Mouse (Mus musculus): Measurements from ENCODE around the gene Stab2.

The Stab2 gene

DNA sequence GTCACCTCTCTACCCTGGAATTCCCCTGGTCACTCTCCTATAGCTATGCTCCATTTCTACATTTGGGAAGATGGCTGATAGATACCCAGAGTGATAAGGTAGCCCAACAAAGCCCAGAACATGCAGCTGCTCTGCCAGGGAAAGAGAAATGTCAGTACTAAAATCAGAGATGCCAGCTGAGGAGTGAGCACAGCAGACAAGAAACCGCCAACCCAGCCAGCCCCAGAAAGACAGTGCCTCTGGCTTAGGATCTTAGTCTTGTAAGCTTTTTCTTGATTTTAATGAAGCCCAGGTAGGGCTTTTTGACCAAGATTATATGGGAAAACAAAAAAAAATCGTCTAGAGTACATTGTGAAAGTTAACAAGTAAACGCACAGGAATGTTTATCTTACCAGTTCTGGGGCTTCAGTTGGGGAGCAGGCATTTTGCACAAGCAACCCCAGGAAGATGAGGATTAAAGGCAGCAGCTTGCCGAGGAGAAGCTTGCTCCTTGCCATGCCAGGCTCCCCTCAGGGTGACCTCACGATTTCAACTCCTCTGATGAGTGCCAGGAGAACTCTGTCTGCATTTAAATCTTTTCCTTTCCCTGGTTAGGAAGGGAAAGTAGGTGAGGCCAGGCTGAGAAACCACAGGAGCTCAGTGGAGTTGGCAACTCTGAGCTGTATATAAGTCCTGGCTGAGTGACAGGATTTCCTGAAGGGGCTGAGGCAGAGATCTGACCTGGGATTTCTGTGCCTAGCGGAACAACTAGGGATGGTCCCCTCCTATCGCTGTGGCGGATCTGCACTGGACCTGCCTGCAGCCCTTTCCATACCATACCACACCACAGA is at the start of gene Stab2:
Gene Stab2 (minus strand): TSS at position 641 of the 830 bp plus-strand sequence.
- no peak for DNase-seq (ENCODE audit: low read depth, low spot score)

DNA sequence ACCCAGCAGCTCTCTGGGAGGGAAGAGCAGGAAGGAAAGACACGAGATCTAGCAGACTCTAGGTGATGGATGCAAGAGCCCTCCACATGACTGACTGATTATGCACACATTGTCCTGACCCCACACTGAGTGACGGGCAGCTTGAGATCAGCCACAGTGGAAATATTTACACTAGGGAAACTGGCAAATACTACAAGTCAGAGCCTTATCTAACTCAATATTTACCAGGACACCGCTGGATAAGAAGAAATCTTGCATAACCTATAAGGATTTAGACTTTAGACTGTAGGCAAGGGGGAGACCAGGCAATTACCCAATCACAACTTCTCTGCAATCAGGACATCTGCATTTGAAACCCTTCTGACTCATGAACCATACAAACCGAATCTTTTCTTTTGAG is 43.9 kb upstream of the Stab2 start:
- DNase-seq (ENCODE audit: low read depth, low spot score): no peak

DNA sequence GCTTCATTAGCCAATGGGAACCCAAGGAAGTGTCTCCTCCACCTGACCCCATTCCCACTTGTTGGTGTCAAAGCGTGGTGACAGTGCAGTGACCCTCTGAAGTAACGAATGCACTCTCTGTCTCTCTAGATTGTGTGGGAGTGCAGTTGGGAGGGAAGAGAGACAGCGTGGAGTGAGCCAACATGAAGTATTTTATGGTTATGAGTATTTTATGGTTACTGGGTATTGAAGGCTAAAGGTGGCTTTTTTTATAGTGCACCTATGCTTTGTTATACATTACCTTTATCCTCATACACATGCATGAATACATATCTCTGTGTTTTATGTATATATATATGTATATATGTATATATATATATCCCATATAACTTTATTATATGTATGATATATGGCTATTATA is 41.4 kb upstream of the Stab2 start:
- no peak for DNase-seq (ENCODE audit: low read depth, low spot score)

DNA sequence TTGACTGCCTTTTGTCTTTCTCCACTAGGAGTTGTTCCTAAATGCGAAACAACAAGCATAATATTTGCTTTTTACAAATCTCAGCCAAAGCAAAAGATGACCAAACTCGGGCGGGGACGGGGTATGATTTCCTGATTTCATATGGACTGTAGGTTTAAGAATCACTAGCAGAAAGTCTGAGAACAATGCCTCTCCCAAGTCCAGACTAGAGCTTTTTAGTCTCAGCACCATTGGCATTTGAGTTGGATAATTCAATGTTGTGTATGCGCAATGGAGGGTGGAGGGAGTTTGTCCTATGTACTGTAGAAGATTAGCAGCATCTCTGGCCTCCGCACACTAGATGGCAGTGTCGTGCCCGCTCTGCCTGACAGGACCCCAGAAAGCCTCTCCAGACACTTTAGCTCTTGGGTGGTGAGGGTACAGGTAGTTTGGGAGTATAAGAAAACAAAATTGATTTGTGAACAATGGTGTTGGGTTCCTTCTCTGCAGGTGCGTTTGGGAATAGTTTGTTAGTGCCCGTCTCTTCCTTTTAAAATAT is 39.2 kb upstream of the Stab2 start:
- DNase-seq (ENCODE audit: low read depth, low spot score): peak; percentile 3

DNA sequence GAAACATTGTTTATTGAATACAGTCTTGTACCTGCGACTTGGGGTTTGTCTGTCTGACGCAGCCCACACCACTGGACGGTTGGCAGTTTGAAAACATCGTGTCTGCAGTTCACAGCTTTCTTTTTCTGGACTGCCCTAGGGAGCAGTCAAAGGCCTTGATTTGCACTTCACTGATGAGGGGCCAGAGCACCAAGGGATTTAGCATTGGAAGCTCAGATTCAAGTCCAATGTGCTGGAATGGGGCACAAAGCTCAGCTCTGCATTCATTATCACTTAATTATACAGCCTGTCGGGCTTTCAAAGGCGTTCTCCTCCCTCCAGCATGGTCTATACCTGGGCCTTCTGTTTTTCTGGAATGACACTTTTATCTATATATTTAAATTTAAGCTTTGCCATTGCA is 38.6 kb upstream of the Stab2 start:
- DNase-seq (ENCODE audit: low read depth, low spot score): no peak

DNA sequence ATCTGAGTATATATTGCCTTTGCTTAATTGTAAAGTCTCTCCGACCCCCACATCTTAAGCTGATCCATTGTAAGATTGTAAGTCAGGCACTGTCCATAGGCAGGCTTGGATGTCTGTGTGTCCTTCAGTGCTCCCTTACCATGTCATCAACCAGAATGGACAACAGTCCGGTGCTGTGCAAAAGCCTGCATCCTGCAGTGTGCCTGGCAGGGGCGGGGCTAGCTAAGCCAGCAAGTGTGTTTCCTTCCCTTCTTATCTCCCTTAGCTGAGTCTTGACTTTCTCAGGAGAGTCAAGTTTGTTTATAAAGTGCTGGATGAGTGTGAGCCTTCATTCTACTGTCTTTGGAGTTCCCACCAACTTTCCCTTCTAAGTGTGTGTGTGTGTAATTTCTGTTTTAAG is 37.4 kb upstream of the Stab2 start:
- no peak for DNase-seq (ENCODE audit: low read depth, low spot score)

DNA sequence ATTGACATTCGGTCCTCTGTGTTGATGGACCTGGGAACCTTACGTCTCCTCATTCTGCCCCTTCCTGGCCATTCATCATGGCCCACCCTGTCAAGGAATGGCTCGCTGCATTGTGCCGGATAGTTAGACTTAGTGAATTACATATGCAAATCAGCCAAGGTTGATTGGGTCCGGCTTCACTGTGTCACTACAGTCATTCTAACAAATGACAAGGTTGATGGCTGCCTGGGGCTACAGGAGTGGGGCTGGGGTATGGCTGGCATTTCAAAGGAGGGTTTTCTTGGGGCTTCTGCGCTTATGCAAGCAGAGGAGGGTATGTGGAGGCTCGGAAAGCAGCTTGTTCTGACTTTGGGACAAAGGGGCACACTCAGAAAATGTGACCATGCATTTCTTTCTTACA is 33.4 kb upstream of the Stab2 start:
- no peak for DNase-seq (ENCODE audit: low read depth, low spot score)

DNA sequence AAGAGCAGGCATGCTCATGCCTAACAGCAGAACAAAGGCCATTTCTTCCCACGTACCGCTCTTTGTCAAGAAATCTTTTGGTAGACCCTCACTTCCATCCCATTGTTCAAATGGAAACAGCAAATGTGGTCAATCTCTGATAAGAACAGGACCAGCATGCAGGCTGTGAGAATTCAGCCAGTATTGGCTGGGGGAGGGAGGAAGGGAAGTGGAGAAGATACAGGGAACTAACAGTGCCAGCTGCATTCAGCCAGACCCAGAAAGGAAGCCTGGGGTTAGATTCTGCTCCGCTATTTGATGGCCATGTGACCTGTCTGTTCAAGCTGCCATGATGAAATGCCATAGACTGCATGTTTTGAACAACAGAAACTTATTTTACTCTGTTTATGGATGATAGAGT is 32.0 kb upstream of the Stab2 start:
- no peak for DNase-seq (ENCODE audit: low read depth, low spot score)

DNA sequence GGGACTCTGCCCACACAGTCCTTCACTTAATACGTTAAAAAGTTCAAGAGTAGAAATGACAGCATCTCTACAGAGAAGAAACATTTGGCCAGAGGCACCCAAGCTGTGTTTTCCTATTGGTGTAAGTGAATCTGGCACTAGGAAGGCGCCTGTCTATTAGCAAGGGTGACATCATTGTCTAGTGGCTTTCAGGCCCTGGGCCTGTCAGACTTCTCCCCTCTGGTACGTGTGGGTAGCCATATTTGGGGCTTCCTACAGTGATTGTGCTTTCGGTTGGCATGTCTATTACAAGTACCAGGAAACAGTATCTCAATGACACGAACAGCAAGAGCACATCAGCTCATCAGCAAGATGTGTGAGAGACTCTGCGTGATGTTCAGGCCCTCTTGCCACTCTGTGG is 31.5 kb upstream of the Stab2 start:
- DNase-seq (ENCODE audit: low read depth, low spot score): no peak

DNA sequence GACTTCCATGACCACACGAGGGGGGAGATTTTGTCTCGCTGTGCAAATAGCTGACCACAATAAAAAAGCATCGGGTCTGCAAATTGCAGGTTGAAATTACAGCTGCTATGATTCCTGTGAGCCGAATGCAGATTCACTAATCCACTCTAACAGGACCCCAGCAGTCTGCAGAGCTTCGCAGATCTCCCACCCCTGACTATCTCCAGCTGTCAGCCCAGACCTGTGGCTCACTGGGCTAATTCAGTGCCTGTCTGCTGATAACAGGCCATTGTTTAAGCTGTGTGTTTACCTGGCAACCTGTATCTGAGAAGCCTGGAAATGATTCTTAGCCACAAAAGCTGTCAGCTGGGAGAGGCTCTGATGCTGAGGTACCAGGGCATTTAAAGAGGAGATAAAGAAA is 29.2 kb upstream of the Stab2 start:
- DNase-seq (ENCODE audit: low read depth, low spot score): no peak

DNA sequence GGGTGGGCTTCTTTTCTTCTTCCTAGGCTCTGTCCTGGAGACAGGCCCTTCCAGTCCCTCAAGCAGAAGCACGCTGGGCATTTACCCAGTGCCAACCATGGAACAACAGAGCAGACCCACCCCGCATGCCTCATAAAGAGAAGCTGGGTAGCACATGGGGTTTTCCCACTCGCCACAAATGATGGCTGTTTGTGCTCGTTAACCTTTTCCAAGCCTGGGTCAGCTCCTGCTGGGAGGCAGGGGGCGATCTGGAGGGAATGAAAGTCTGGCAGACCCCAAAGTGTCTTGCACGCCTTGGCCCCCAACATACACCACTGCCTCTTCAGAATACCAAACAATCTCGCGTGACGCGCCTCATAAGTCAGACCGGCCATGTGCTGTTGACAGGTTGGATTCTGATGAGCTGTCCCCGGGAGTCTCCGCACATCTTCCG is 28.5 kb upstream of the Stab2 start:
- DNase-seq (ENCODE audit: low read depth, low spot score): no peak

DNA sequence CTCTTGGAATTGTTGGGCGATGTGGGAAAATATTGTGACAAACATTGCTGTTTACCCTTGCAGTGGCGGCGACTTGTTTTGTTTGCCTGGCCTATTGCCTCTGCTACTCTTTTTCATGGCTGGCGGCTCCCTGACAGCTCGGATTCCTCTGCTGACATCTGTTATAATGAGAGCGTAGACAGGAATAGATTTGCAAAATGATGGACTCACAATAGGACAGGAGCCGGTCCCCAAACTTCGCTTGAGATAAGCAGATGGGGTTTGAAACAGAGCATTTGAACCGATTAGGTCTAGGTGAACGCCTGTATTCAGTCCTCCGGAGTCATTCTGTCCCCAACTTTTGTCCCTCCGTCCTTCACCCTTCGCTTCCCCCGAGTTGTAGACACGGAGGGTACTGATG is 28.0 kb upstream of the Stab2 start:
- DNase-seq (ENCODE audit: low read depth, low spot score): no peak

DNA sequence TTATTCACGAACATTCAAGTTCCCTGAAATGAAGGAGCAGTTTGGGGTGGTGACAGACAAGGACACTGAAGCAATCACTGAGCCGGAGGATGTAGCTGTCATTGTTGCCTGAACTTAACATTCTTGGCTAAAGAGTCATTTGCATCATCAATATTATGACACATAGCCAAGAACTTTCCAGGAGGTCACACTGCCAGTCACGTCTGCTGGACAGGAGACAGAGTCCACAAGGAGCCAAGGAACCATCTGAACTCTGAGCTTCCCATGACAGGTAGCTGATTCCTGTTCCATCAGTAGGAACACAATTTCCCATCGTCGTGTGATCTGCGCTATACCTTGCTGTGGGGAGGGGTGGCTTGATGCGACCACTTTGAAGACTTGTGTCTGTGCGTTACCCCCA is 24.9 kb upstream of the Stab2 start:
- no peak for DNase-seq (ENCODE audit: low read depth, low spot score)

DNA sequence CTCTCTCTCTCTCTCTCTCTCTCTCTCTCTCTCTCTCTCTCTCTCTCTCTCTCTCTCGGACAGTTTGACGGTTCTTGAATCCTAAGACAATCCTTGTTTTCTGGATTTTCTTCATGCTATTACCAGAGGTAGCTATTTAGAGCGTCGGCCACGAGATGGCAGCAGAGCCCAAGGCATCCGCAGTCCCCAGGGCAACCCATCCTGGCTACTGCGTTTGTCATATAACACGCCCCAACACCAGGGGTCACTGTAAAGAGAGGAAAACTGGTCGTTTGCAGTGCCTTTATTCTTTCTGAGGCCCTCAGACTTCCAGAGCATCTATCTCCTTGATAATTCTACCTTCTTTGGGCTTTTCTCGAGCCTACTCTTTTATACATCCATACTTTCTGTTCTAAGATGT is 17.1 kb upstream of the Stab2 start:
- peak; percentile 68 for DNase-seq (ENCODE audit: low read depth, low spot score)

DNA sequence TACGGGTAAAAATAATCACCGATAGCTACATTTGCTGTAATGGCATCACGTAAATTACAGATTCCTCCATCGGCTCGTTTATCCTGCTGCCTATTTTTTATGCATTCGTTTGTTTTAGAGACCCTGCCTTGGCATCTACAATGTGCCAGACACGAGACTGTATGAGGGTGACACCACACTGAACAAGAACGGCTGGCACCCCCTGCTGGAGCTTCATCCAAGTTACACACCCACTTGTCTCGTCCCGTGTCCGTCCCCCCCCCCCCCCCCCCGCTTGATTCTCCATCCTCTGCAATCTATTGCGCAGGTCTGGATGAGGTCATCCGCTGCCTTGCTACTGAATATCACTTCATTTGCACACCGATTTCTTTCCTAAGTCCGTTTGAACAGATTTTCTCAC is 12.9 kb upstream of the Stab2 start:
- DNase-seq (ENCODE audit: low read depth, low spot score): no peak

DNA sequence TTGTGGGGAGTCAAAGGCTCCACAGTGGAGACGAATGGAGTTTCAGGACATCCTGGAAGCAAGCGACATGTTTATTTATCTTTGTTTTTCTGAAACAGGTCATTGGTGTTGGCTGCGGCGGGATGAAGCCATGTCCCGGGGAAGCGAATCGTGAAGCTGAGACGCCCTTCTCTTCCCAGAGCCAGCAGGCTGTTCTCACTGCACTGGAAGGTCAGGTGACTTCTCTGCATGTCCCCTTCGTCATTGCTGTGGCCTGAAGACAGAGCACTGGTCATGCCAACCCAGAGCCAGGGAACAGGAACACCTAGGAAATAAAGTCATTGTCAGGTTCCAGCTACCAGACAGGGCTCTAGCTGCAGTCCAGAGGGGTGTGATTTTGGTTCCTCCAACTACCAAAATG is 11.1 kb upstream of the Stab2 start:
- DNase-seq (ENCODE audit: low read depth, low spot score): no peak

DNA sequence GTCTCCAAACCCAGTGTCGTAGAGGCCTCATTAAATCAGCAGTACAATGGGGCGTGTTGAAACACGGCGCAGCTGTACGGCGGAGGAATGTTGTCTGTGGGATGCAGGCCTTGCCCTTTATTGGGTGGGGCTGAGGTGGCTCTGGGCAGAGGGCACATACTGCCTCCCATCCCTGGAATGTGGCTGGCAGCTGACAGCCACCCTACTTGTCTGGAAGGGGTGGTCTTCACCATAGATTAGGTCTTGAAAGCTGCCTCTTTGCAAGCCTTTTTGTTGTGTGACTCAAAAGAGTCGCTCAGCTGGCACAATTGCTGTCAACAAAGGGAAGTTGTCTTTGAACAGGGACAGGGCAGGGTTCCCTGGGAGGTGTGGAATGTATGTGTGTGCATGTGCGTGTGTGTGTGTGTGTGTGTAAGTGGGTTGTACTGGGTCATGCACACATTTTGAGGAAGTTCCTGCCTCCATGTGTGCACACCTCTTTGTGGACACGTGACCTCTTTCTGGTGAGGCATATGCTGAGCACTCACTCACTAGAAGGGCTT is 8.4 kb upstream of the Stab2 start:
- DNase-seq (ENCODE audit: low read depth, low spot score): no peak

DNA sequence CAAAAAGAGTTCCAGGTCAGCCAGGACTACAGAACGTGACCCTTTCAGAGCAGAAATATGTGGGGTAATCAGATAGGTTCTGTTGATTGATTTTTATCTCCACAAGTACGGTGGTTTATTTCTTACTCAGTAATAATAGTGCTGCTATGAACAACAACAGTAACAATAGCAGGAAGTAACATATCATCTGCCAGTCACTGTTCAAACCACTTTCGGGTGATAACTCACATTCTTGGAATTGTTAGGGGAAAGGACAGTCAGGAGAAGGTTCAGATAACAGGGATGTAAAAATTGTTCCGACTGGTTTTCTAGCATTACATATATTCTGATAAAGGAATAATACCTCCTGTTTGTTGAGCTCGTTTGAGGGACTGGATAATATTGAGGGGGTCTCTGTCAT is 7.6 kb upstream of the Stab2 start:
- DNase-seq (ENCODE audit: low read depth, low spot score): no peak

DNA sequence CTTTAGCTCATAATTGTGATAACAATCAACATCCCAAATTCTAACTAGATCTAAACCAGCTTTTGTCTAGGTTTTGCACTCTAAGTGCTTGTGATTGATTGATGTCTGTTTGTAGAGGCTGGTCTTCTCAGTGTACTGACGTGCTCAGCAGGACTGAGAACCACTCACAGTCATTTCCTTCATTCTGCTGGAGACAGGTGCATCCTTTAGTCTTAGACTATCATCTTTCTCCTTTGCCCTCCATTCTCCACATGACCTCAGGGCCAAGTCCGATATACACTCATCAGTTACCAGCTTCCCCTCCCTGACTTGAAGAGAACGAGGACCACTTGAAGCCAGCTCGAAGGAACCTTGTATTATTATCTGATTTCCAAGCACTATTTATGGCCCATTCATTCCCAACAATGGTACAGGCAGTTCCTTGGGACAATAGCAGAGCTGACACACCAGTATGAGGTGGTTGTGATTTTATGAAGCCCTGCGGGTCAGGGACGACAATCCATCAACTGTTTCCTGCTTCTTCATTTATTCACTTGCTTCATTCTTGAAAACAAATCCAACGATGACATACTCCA is 6.7 kb upstream of the Stab2 start:
- no peak for DNase-seq (ENCODE audit: low read depth, low spot score)

DNA sequence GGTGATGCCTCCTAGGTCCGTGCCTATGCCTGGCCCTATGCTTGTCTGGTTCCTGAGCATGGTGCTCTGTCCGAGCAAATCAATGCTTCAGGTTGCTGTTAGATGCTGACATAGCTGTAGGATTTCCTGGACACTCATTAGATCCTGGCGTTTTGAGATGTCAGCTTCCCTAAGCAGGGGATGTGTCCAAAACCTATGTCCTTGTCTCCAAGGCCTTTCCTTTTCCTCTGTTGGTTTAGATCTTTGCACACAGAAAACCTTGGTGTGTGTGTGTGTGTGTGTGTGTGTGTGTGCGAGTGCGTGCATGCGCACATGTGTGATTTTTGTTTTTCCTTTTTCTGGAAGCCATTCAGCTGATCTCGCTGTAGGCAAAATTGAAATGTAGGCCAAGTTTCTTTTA is 4.3 kb upstream of the Stab2 start:
- no peak for DNase-seq (ENCODE audit: low read depth, low spot score)

DNA sequence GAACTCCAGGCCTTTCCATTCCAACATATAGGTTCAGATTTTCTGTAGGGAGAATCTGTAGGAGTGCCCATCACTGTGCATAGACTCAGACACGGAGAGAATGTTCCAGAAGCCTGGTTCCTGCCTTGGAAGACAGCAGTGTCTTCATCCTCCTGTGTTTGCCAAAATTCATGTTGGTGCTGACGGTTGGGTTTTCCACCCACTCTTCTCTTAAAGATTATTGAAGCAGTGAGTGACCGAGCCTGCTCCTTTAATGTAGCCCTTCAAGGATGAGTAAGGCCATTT is 332 bp upstream of the Stab2 start:
- DNase-seq (ENCODE audit: low read depth, low spot score): no peak

DNA sequence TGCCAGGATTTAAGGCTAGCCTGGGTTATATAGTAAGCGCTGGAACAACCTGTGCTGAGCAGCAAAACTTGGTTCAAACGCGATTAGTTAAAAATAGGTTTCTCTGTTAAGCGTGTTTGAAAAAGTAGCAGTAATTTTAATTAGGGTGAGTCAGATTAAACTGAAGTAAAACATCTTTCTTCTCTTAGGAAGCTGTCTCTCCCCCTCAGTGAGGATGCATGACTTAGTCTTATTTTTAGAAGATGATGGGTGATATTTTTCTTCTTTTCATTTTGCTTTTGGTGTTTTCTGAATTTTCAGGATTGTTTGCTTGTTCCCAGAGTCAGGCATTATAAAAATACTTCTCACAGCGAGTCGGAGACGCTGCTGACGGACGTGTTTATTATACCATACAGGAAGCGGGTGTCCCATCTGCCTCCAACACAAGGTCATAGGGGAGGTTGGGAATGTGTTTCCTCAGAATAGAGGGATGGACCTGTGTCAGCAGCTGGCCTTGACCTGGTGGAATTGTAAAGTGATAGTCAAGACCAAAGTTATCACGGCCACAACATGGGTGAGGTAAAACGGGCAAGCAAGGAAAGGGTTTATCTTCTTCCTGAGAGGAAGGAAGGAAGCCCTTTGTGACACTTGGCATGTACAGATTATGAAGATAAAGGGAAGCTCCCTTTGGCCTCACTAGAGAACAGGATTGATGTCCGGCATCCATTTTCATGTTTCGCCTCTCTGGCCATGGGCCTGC is 15.4 kb downstream of the Stab2 start:
- no peak for DNase-seq (ENCODE audit: low read depth, low spot score)

DNA sequence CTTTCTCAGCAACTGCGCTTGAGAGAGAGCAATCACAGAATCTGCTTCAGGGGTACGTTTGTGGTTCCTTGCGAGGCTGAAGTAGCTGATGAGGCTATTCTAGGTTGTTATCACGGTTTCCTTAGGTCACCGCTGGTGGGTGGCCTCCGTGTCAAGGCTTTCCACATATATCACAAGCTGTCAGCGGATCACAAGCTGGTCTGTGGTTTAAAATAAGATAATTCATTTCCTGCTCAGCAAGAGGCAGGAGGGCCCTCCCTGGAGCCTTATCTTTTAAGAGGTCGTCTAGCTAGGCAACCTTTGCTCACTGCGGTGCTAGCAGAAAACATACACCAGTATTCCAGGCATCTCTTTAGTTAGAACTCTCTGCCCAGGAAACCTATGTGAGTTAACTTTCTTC is 17.2 kb downstream of the Stab2 start:
- DNase-seq (ENCODE audit: low read depth, low spot score): no peak
